Mouse (Mus musculus) liver, postnatal 0 days (tissue): ENCODE measurements around the gene Tapbp. TPM values are rescaled to one million over a fixed set of nuclear protein-coding genes. Genes with fewer than 3 reads are reported as not detected.
A peak's percentile ranks its signal among the peaks of the same experiment; 100 is the strongest.

Source experiments
- ATAC-seq: fragments of 200-750 bp; cut with Nextera tagmentation; 2 replicates; pipeline ENCODE4 v1.8.0; 2017; ENCODE audit warnings: mild to moderate bottlenecking, moderate library complexity
- DNase-seq: peaks from one replicate; pipeline ENCODE4 v3.0.0-alpha.2; 2016
- H3K27ac ChIP-seq: fragments of 300-500 bp; sonication (generic); 2 replicates; pipeline ENCODE4 v1.5.1; 2014; ENCODE audit warnings: antibody characterized with exemption, moderate library complexity, mild to moderate bottlenecking, low read depth
- H3K27me3 ChIP-seq: fragments of 300-500 bp; sonication (generic); 2 replicates; pipeline ENCODE4 v1.6.1; 2014; ENCODE audit warnings: low read length, control low read depth, mixed read lengths; ENCODE audit not compliant: insufficient read depth
- H3K36me3 ChIP-seq: fragments of 300-500 bp; sonication (generic); replicated peaks from 2 replicates; pipeline ENCODE4 v1.6.1; 2014; ENCODE audit warnings: mild to moderate bottlenecking, control low read depth, low read length, moderate library complexity, mixed read lengths; ENCODE audit not compliant: insufficient read depth
- H3K4me1 ChIP-seq: fragments of 300-500 bp; sonication (generic); 2 replicates; pipeline ENCODE4 v1.6.1; 2014; ENCODE audit warnings: antibody characterized with exemption, mild to moderate bottlenecking, control low read depth; ENCODE audit not compliant: insufficient read depth
- H3K4me2 ChIP-seq: fragments of 300-500 bp; sonication (generic); 2 replicates; pipeline ENCODE4 v1.6.1; 2014; ENCODE audit warnings: low read depth, mild to moderate bottlenecking, low read length, moderate library complexity, mixed read lengths
- H3K4me3 ChIP-seq: fragments of 300-500 bp; sonication (generic); 2 replicates; pipeline ENCODE4 v1.5.1; 2014; ENCODE audit warnings: low read depth, low read length
- H3K9ac ChIP-seq: fragments of 300-500 bp; sonication (generic); replicated peaks from 2 replicates; pipeline ENCODE4 v1.6.1; 2014; ENCODE audit warnings: mild to moderate bottlenecking, moderate library complexity
- H3K9me3 ChIP-seq: fragments of 300-500 bp; sonication (generic); 2 replicates; pipeline ENCODE4 v1.6.1; 2016; ENCODE audit warnings: mild to moderate bottlenecking, control low read depth, low read length, mixed read lengths
- CTCF ChIP-seq: sonication (generic); IDR thresholded peaks from 2 replicates; pipeline ENCODE4 v1.5.1; 2016; ENCODE audit warnings: antibody characterized with exemption, low read depth
- EP300 ChIP-seq: IDR thresholded peaks from 2 replicates; pipeline ENCODE4 v1.6.1; 2016; ENCODE audit warnings: antibody characterized with exemption, low read depth, mild to moderate bottlenecking
- WGBS: fragments of 180-500 bp; shearing (Covaris S2); extraction: QIAGEN DNeasy Blood & Tissue Kit; methylation state at CpG from one replicate; pipeline ENCODE4 v1.1.7; 2014; ENCODE audit not compliant: insufficient replicate concordance; 5-methylcytosine and 5-hydroxymethylcytosine counted together
- polyA plus RNA-seq: library from polyadenylated mRNA; unstranded; fragments of >200 nt; fragmentation: Nextera tagmentation; extraction: Ambion mirVana; gene quantifications from 2 replicates; pipeline ENCODE4 v1.2.1, GENCODE M21; 2015

Gene Tapbp
- polyA plus RNA-seq, 1 experiment from 2014 or later, result 47.0 TPM

DNA sequence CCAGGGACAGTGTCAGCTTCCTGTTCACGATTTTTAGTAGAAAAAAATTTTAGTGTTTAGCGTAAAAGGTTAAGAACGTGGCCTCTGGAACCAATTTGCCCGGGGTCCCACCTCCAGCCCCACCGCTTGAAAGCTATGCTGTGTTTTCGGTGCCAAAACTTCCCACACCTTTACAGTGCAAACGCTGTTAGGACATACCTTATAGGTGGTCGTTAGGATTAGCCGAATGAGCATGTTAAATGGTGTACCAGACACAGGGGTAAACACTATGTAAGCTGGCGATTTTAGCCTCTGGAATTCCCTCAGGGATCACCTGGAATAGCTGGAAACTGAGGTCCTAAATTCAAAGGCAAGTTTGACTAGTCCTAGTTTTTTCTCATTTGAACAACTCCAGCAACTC lies 40.6 kb downstream of the Tapbp start:
- Histone ChIP-seq H3K27me3 (no peaks in the 10 kb centered on the region), H3K4me2 (peak overlapping the region; percentile 76), H3K9ac (peak overlapping the region; percentile 80), H3K36me3 (peaks cover 53% of the 10 kb centered on the region), H3K27ac (peak overlapping the region; percentile 93), H3K9me3 (no peaks in the 10 kb centered on the region), H3K4me1 (peaks cover 29% of the 10 kb centered on the region), H3K4me3 (peak overlapping the region; percentile 83)
- ATAC-seq, result no peak
- 2% methylated on average over 10 of the region's 10 CpGs for WGBS
- TF ChIP-seq CTCF, result no peak
- no peak for TF ChIP-seq EP300
- DNase-seq, result no peak

DNA sequence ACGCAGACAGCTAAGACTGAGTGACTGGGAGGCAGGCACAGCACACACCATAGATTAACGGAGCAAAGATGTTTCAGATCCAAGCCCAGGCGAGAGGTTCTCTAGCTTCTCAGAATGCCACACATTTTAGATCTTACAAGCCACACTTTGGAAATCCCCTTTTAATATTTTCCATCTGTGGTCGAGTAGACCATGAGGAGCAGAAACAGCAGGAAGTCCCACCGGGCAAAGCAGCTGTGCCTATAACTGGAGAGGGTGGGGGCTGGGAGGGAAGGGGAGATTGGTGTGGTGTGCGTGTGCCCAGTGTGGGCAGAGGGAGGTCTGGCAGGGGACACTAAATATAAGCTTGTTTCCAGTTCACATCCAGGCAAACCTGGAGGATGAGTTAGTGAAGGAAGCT lies 41.8 kb downstream of the Tapbp start:
- no peak for DNase-seq

DNA sequence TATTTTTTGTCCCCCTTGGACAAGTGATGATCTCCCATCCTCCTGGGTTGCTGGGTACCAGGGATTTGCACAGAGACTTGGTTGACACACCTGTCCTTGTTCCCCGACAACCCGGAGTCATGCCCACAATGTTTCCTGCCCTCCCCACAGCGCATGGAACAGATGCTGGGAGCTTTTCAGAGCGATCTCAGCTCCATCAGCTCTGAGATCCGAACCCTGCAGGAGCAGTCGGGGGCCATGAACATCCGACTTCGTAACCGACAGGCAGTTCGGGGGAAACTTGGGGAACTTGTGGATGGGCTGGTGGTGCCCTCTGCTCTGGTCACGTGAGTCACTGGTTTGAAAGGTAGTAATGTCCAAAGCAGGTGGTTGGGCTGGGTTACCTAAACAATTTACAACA lies 42.8 kb downstream of the Tapbp start:
- peaks cover 44% of the 10 kb centered on the region for H3K36me3 ChIP-seq

More for the DNA sequence above, 41.8 kb downstream of the Tapbp start:
- H3K9ac ChIP-seq, result no peak overlapping the region
- TF ChIP-seq CTCF, result no peak
- no peak for TF ChIP-seq EP300
- H3K36me3 ChIP-seq, result peaks cover 49% of the 10 kb centered on the region
- peaks cover 21% of the 10 kb centered on the region for H3K4me1 ChIP-seq
- no peaks in the 10 kb centered on the region for H3K27me3 ChIP-seq
- H3K27ac ChIP-seq, result no peak overlapping the region
- 74% methylated on average over 6 of the region's 6 CpGs for WGBS
- no peak overlapping the region for H3K4me3 ChIP-seq
- H3K4me2 ChIP-seq, result no peak overlapping the region
- no peak for ATAC-seq
- H3K9me3 ChIP-seq, result no peaks in the 10 kb centered on the region

DNA sequence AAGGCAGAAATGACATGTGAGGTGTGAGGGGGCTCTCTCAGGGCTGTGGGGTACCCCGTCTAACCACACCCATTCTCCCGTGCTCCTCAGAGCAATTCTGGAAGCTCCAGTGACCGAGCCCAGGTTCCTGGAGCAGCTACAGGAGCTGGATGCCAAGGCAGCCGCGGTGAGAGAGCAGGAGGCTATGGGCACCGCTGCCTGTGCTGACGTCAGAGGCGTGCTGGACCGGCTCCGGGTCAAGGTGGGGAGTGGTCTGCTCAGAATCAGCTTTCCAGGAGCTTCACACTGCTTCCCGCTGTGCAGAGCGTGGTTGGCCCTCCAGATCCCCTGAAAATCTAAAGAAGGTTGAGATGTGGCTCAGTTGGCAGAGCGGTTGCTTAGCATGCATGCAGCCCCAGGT lies 43.4 kb downstream of the Tapbp start:
- Histone ChIP-seq H3K27ac (no peak overlapping the region), H3K4me3 (no peak overlapping the region), H3K4me1 (peaks cover 10% of the 10 kb centered on the region), H3K4me2 (no peak overlapping the region), H3K27me3 (no peaks in the 10 kb centered on the region), H3K36me3 (peaks cover 38% of the 10 kb centered on the region), H3K9me3 (no peaks in the 10 kb centered on the region), H3K9ac (no peak overlapping the region)
- no peak for DNase-seq
- no peak for ATAC-seq
- 93% methylated on average over 13 of the region's 13 CpGs for WGBS
- no peak for TF ChIP-seq CTCF
- no peak for TF ChIP-seq EP300

More for the DNA sequence above, 42.8 kb downstream of the Tapbp start:
- H3K27me3 ChIP-seq, result no peaks in the 10 kb centered on the region
- WGBS, result 92% methylated on average over 11 of the region's 11 CpGs
- no peak for ATAC-seq
- TF ChIP-seq EP300 (no peak), CTCF (no peak)
- H3K4me1 ChIP-seq, result peaks cover 16% of the 10 kb centered on the region
- H3K4me3 ChIP-seq, result no peak overlapping the region
- H3K4me2 ChIP-seq, result no peak overlapping the region
- no peak for DNase-seq
- no peak overlapping the region for H3K9ac ChIP-seq
- H3K27ac ChIP-seq, result no peak overlapping the region
- H3K9me3 ChIP-seq, result no peaks in the 10 kb centered on the region

DNA sequence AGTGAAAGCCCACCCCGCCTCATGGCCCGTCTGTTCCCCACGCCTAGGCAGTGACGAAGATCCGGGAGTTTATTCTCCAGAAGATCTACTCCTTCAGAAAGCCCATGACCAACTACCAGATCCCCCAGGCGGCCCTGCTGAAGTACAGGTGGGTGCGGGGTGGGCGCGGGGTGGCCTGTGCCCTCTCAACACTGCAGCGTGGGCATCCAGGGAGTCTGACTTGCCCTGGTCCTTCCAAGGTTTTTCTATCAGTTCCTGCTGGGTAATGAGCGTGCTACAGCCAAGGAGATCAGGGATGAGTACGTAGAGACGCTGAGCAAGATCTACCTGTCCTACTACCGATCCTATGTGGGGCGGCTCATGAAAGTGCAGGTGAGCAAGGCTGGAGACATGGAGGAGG lies 44.2 kb downstream of the Tapbp start:
- H3K36me3 ChIP-seq, result peaks cover 38% of the 10 kb centered on the region
- no peaks in the 10 kb centered on the region for H3K27me3 ChIP-seq
- no peak for DNase-seq
- H3K4me3 ChIP-seq, result no peak overlapping the region
- no peak overlapping the region for H3K4me2 ChIP-seq
- H3K4me1 ChIP-seq, result peaks cover 6% of the 10 kb centered on the region
- 91% methylated on average over 15 of the region's 15 CpGs for WGBS
- TF ChIP-seq EP300 (no peak), CTCF (no peak)
- H3K27ac ChIP-seq, result no peak overlapping the region
- no peak overlapping the region for H3K9ac ChIP-seq
- H3K9me3 ChIP-seq, result no peaks in the 10 kb centered on the region
- ATAC-seq, result no peak

DNA sequence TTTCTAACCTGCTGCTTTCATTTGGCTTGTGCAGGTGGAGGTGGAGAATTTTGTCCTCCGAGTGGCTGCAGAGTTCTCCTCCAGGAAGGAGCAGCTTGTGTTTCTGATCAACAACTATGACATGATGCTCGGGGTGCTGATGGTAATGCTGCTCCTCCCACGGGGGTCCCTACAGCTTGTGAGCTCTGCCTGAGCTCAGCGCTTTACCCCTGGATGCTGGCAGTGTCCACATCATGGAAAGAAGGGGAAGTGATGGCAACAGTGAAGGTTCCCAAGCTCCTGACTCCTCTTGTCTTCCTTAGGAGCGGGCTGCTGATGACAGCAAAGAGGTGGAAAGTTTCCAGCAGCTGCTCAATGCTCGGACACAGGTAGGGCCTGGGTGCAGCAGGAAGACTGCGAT lies 47.2 kb downstream of the Tapbp start:
- no peak for DNase-seq

More for the DNA sequence above, 47.2 kb downstream of the Tapbp start:
- H3K4me3 ChIP-seq, result no peak overlapping the region
- H3K4me2 ChIP-seq, result no peak overlapping the region
- TF ChIP-seq EP300 (no peak), CTCF (no peak)
- H3K27me3 ChIP-seq, result no peaks in the 10 kb centered on the region
- H3K9me3 ChIP-seq, result no peaks in the 10 kb centered on the region
- H3K4me1 ChIP-seq, result no peaks in the 10 kb centered on the region
- WGBS, result 91% methylated on average over 7 of the region's 7 CpGs
- H3K36me3 ChIP-seq, result peaks cover 37% of the 10 kb centered on the region
- ATAC-seq, result no peak
- H3K27ac ChIP-seq, result no peak overlapping the region
- no peak overlapping the region for H3K9ac ChIP-seq
